Mouse (Mus musculus): ENCODE data around the gene Aen.

Gene Aen

DNA sequence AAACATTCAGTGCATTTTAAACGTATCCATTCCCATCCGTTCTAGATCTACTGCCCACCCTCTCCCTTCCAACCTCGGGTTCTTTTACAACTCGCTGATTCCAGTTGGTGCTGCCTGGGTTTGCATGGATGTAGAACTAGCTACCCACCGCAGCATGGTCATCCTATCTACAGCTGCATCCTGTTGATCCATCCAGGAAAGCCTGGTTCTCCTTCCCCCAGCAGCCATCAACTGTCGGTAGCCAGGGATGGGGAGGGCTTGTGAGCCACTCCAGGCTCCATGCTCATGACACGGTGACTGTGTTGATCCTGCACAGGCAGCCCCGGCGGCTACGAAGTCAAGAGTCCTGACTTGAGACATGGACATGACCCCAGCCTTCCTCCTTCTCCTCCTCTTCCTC, 1.7 kb upstream of the Aen start:
- DNase-seq (ENCODE audit: low spot score) = no peak

DNA sequence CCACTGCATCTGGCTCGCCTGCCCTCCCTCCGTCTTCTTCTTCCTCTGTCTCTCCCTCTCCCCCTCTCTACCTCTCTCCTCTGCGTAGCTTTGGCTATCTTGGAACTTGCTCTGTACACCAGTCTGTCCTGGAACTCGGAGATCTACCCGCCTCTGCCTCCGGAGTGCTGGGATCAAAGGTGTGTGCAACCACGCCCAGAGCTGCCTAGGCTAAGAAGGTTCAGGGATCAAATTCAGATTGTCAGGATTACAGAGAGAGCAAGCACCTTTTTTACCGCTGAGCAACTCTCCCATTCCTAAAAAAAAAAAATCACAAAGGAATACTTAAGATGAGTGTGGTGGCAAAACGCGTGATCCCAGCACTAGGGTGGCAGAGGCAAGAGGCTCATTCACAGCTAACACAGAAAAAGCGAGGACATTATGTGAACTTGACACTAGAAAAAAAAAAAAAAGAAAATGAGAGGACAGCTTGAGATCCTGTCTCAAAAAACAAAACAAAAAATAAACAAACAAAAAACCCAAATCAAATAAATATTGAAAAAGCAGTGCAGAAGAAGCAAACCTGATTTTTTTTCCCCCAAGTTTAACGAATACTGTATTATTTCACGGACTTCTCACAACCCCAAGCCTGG, 517 bp upstream of the Aen start:
- no peak for DNase-seq (ENCODE audit: low spot score)

DNA sequence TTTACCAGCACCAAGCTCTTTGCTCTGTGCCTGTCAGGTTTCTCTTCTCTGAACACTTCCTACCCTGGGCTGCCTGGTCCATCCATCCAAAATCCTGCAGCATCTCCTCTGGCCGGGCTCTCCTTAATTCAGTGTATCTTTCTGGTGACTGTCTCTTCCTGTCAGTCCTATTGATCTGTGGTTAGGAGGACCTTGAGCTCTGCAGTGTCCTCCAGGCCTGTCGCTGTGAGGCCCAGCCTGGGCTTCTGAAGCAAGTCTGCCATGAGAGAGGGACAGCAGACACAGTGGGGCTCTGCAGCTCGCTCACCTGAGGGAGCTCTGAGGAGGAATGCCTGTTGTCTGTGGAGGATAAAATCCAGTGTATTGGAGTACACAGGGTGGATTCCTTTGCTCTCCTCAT, 1.9 kb downstream of the Aen start:
- no peak for DNase-seq (ENCODE audit: low spot score)

DNA sequence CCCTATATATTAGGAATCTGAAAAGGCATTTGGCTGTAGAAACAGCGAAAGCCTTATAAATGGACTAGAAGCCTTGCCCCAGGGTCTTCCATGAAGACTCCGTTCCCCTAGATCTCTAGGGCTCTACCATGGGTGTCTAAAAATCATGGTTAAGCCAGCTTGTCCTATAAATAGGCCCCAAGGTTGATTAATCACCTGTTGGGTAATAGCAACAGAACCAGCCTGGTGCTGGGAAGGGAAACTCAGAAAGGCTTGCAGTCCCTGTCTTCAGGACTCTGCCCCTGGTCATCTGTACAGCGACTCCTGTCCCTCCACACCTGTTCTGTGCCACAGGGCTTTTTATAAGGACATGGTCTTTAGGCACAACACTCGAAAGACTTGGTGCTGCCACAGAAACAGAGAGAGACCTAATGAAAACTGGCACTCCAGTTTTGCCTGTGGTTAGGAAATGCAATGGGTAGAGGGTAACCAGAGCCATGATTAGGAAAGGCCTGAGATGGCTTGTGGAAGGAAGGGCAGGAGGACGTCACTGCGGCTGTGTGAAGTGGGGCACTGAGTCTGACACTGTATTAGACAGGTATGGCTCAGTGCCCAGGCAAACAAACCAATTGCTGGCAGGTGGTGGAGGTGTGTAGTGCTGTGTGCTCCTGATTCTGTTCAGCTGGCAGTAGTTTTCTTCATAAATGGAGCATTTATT, 7.7 kb downstream of the Aen start:
- no peak for DNase-seq (ENCODE audit: low spot score)

DNA sequence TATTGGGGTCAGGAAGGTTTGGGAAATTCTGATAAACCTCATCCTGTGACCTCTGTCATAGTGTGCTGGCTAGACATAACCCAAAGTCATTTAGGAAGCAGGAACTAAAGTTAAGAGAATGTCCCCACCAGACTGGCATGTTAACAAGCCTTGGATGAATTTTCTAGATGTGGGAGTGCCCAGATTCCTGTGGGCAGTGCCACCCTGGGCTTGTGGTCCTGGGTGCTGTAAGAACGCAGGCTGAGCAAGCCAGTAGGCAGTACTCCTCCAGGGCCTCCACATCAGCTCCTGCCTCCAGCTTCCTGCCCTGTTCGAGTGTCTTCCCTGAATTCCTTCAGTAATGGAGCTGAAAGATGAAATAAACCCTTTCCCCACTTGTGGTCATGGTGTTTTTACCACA, 8.5 kb downstream of the Aen start:
- no peak for DNase-seq (ENCODE audit: low spot score)

DNA sequence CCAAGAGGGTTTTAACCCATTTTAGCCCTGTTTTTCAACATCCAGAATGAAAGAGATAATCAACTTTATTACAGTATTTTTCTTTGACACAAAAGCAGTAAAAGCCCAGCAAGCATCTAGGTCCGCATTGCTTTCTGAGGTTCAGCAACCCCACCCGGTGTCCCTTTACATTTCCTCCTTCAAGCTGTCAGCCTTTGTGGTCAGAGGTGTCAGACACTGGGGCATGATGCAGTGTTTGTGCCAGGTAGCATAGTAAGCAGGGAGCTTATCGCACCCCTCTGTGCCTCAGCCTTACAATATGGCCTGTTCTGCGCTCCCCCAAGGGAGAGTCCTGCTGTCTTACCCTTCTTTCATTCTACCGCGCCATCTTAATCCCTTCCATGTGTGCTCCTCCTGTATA, 13.4 kb downstream of the Aen start:
- DNase-seq (ENCODE audit: low spot score) = no peak

DNA sequence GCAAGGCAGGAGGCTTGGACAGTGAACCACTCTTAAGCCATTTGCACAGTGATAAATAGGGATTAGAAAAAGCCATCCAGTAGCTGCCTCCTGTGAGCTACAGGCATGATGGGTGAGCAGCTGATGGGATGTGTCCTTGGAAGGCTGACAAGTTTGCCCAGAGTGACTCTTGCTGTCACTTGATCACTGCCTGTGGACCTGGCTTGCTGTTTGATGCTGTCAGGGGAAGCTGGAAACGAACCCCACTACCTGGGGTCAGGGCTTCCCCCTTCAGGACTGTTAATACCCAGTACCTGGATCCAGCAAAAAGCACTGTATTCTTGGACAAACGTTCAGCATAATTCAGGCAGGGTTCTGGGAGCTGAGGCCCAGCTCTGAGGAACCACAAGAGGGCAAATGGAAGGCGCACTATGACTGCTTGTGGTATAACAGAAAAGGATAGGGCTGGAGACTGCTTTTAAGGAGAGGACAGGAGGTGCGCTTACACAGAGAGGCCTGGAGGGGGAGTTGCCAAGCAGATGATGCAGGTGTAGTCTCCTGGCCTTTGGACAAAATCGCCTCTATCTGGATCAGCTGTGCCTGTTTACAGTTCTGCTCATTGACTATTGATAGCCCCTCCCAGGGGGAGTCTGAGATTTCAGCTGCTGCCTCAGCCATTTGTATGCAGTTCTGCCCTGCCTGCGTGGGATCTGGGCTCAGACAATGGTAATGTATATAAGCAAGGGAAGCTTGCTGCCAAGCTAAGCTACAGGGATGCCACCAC, 14.9 kb downstream of the Aen start:
- DNase-seq (ENCODE audit: low spot score) = no peak

DNA sequence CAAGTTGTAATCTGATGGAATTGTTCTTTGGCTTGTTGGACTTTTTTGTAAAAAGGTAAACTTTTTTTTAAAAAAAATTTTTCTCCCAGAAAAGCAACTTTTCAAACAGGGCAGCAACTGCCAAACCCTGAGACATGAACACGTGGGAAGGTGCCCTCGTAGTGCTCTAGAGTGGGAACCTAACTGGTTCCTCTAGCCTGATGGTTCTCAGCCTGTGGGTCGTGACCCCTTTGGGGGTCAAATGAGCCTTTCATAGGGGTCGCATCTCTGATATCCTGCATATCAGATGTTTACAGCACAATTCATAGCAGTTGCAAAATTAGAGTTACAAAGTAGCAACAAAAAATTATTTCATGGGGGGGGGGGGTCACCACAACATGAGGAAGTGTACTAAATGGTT, 15.6 kb downstream of the Aen start:
- no peak for DNase-seq (ENCODE audit: low spot score)

DNA sequence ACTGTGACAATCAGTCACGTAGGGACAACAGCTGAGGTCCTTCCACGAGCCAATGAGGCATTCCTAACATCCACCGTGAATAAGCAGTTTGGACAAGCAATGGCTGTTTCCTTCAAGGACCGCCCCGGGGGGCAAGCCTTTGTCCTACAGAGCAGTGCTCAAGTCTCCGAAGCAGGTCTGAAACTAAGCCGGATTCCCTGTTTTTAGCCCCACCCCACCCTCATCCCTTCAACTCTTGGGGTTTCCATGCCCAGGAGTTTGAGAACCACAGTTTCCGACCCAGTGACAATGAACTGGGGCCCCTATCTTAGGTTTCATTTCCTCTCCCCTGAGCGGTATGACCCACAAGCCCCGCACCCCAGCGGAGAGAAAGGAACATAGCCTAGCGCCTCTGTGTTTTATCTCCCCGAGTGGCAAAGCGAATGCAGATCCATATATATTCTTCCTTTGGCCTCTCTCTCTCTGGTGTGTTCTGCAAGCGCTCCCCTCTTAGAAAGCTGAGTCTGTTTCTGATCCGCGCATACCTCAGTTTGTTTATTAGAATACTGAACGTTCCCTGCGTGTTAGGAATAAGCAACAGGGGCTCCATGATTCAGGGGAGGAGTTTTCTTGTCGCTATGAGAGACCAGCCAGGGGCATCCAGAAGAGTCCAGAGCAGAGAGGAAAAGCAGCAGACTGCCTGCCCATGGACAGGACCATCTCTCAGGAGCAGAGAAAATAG, 16.8 kb downstream of the Aen start:
- DNase-seq (ENCODE audit: low spot score) = no peak

DNA sequence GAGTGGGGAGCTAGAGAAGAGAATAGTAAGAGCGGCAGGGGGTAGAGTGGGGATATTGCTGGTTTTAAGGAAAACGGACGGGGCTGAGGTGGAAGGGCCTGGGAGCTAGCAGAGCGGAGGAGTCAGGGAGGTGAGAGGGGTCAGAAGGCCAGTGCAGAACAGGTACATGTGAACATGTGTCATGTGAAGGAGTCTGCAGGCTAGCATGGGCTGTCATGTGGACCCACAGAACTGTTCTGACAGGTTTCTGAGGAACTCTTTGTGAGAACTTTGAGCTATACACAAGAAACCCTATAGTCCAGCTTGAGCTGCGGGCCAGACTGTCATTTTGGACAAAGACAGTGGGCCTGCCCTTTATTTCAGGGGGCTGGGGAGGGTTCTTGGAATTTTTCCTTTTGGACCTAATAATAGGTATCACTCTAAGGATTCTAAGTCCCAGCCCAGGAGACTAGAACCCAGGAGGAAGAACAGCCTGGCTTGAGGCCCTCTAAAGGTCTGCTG, 17.4 kb downstream of the Aen start, which contains the start of gene Isg20:
Gene Isg20 (plus strand): TSS at position 451 of the 501 bp plus-strand sequence.
- no peak for DNase-seq (ENCODE audit: low spot score)

DNA sequence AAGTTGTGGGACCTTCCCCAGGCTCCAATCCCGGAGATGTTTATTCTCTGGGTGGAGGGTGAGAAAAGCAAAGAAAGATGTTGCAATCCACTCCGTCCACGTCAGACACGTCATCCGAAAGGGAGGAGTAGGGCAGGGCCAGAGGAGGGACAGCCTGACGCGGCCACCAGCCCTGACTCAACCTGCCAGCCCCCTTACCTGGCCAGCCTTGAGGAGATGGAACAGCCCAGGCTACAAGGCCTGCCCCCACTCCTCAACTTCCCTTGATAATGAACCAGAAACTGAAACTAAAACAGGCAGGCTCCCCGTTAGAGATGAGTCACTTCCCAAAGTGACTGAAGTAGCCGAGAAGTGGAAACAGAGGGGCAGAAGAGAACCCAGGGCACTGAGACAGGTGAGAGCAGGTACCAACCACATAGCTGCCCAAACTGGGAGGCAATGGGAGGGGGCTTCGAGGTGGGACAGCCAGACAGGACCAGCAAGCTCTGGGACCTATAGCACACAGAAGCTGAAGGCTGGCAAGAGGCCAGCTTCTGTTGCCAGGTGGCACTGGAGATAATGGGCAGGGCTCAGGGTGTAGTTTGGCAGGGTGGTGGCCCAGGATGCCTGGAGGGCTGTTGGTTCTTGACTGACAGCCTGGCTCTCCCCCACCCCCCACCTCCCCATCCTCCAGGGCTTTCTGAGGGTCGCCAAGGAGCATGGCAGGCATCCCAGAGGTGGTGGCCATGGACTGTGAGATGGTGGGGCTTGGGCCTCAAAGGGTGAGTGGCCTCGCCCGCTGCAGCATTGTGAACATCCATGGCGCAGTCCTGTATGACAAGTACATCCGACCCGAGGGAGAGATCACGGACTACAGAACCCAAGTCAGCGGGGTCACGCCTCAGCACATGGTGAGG, 18.2 kb downstream of the Aen start:
- DNase-seq (ENCODE audit: low spot score) = no peak

DNA sequence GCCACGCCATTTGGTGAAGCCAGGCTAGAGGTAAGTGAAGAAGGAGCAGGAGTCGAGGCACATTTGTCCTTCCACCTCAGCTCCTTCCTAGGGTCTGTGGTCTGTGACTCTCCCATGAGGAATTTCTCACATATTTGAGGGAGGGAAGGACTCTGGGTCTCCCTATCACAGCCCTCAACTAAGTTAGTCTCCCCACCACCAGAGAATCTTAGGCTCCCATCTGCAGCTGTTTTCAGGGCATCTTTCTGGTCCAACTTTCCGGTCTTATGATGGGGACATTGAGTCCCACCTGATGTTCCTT, 18.8 kb downstream of the Aen start:
- DNase-seq (ENCODE audit: low spot score) = no peak

DNA sequence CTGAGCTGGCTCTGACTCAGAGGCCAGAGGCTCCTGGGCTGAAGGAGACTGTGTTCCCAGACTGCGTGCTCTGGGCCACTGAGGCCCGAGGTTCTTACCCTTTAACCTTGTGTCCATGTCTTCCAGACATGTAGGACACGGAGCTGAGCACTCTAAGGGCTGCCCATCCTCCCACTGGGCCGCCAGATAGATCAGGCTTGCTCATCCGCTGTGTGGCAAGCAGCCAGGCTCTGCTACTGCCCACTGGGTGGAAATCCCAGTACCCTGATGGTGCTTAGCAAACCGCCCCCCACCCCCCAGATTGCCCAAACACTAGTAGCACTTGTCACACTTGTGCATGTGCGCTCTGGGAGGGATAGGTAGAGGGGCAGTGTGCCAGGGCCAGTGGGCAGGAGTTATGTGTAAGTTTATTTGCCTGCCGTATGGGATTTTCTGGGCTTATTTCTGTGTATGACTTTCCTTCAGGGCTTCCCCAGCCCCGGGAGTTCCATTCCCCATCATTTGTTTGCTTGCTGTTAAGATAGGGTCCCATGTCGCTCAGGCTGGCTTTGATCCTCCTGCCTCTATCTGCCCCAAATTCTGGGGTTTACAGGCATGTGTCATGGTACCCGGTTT, 19.3 kb downstream of the Aen start:
- no peak for DNase-seq (ENCODE audit: low spot score)

DNA sequence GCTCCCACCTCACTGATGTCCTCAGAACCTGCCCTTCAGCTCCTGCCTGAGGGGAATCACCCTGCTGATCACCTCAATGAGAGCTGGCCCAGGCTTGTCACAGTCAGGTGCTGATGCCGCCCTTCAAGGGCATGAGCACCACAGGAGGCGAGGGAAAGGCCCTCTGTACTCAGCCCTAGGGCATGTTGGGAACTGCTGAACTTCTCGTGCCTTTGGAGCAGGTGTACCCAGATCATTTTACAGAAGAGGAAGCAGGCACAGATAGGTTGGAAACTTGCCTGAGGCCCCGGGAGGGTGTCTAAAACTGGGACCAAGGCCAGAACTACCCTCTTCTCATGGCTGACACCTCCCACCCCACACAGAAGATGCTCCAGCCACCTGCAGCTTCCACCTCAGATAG, 23.0 kb downstream of the Aen start:
- DNase-seq (ENCODE audit: low spot score) = peak; percentile 36

DNA sequence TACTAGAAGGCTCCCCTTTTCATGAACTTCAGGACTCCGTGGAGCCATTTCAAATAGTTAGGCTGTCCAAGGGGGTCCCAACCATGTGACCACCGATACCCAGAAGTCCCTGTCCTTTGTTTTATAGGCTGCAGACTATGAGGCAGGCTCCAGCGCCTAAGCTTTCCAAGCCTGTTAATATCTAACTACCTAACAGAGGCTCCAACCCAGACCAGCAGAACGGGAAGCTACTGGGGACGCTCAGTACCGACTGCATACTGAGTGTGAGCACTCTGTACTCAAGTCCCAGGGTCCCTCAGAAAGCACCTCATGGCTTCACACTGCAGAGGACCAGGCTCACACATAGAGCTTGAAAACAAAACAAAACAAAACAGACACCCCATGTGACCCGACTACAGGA, 26.9 kb downstream of the Aen start:
- no peak for DNase-seq (ENCODE audit: low spot score)

DNA sequence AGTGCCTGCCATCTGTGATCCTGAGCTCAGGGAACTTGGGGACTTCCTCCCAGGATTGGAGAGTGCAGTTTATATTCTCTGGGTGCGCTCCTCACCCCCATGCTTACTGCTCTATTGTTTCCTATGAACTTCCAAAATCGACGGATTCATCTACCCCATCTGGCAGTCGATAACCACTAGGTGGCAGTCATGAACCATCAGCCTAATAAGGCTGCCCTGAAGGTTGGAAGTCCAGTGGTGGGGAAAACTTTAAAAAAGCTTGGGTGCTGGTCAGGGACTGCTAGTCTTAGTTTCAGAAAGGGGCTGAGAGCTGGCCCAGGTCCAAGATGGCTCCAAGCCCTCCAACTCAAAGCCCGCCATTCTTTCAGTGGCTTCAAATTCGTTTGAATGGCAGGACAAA, 28.6 kb downstream of the Aen start:
- DNase-seq (ENCODE audit: low spot score) = no peak

DNA sequence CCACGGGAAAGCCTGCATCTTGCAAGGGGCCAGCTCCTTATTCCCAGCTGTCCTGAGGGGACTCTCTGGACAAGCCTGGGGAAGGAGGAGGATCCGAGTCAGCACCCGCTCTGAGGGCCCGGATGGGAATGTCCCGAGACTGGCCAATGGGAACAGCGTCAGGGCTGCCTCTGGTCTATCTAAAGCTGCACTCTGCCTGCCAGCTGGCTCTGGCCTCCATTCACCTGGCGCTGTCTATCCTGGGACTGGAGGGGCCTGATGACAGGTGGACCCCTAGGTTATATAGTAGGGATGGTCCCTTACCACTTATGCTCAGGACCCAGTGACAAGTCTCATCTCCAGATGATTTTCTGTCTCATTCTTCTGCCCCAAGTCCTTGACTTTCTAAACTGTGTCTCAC, 29.1 kb downstream of the Aen start:
- DNase-seq (ENCODE audit: low spot score) = no peak

DNA sequence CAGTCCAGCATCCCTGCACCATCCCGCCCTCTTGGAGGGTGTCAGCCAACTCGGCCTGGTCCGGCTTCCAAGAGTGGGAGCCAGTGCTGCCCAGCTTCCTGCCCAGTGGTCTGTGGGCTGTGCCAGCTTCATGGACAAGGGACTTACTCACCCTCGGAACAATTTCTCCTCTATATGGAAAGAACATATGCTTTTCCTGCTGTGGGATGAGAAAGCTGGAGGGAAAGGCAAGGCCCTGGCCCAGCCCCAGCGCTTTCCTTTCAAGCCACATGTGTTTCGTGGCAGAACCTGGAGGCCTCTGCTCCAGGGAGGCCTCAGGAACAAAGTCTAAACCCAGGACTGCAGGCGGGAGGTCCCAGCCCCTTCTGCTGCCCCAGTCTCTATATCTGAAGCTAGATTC, 30.0 kb downstream of the Aen start:
- DNase-seq (ENCODE audit: low spot score) = no peak

DNA sequence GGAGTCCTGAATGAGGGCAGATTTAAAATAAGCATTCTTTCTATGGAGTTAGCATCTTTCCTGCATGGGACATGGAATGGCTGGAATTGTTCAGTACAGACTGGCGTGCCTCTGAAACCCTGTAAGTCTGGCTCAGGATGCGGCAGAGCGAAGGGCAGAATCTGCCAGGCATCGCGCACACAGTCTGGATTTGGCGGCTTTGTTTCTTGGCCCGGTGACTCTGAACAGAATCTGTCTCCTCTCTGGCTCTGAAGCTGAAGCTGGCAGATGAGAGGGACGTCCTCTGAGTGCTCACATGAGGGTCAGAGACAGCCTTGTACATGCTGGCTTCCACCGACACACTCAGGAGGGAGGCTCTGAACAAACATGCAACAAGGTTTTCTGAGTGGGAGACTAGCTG, 30.5 kb downstream of the Aen start:
- DNase-seq (ENCODE audit: low spot score) = no peak

DNA sequence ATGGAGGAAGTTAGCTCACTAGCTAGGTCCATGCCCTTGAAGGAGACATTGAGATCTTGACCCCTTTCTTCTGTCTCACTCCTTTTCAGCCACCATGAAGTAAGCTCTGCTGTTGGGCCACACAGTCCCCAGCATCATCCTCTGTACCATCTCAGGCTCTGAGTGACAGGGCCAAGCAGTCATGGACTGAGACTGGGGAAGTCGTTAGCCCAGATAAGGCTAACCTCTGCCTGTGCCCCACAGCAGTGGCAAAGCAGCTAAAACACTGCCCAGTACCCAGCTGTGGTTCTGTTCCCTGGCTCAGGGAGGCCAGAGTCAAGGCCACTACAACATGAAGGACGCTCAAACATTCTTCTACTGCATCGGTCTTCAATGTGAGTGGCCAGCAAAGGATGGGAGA, 31.6 kb downstream of the Aen start:
- no peak for DNase-seq (ENCODE audit: low spot score)

DNA sequence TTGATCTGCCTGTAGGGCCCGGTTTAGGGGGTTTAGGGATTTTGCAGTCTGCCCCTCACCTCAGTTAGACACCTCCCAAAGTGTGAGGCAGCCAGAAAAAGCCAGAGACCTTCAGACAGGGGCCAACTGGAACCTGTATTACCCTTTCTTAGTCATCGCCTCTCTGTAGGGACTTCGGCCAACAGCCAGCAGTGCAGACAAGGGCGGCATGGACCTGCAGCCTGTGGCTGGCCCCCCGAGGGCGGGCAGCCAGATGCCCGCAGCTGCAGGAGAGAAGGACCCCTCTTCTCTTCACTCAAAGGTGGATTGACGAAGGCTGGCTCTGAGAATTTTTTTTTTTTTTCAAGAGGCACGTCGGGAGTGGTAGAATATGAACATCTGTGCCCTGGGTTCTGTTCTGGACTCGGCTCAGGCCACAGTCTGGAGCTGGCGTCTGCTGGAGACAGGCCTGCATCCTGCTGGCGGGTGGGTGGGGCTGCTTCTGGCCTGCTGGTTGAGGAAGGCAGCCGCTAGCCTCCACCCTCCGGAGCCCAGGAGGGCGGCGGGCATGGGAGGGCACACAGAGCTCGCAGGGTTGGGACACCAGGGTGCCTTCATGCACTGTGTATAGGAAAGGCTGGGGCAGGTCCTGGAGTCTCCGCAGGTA, 43.4 kb downstream of the Aen start:
- DNase-seq (ENCODE audit: low spot score) = no peak
